Mouse (Mus musculus) midbrain, embryonic 11.5 days (tissue): ENCODE results near the gene Smarce1. TPM values are rescaled to one million over a fixed set of nuclear protein-coding genes. Genes with fewer than 3 reads are reported as not detected.

Experiments used
- polyA plus RNA-seq: library from polyadenylated mRNA; unstranded; fragments of >200 nt; fragmentation: Nextera tagmentation; extraction: Ambion mirVana; gene quantifications from 2 replicates; pipeline ENCODE4 v1.2.1, GENCODE M21; 2014

The Smarce1 gene
- polyA plus RNA-seq, 1 experiment from 2014 or later = 184 TPM

Other genes with a start within 250 kb of the Smarce1 start
- gene Gjd3, start 248.0 kb downstream of the Smarce1 start, polyA plus RNA-seq = not detected in 2 replicates
- gene Top2a, start 206.8 kb downstream of the Smarce1 start, polyA plus RNA-seq = 431 and 436 TPM in 2 replicates
- gene Igfbp4, start 189.8 kb downstream of the Smarce1 start, polyA plus RNA-seq = 207 and 209 TPM in 2 replicates
- gene Tns4, start 141.7 kb downstream of the Smarce1 start, polyA plus RNA-seq = 0.23 and 0.67 TPM in 2 replicates
- 0.41 TPM in 1 of 2 replicates, not detected in the other for gene Ccr7, start 75.9 kb downstream of the Smarce1 start, polyA plus RNA-seq
- gene Krt222, start 13.1 kb upstream of the Smarce1 start, polyA plus RNA-seq = 0.40 and 0.68 TPM in 2 replicates
- not detected in 2 replicates for gene Krt24, start 54.2 kb upstream of the Smarce1 start, polyA plus RNA-seq
- gene Krt25, start 91.9 kb upstream of the Smarce1 start, polyA plus RNA-seq = not detected in 2 replicates
- 0.68 and 0.94 TPM in 2 replicates for gene Krt26, start 106.9 kb upstream of the Smarce1 start, polyA plus RNA-seq
- gene Krt27, start 120.1 kb upstream of the Smarce1 start, polyA plus RNA-seq = not detected in 2 replicates
- gene Krt28, start 143.9 kb upstream of the Smarce1 start, polyA plus RNA-seq = 0.26 and 0.61 TPM in 2 replicates
- gene Krt10, start 158.3 kb upstream of the Smarce1 start, polyA plus RNA-seq = 31.6 and 38.3 TPM in 2 replicates
- not detected in 2 replicates for gene Krt12, start 191.2 kb upstream of the Smarce1 start, polyA plus RNA-seq
- gene Krt20, start 207.1 kb upstream of the Smarce1 start, polyA plus RNA-seq = 0.11 and 0.42 TPM in 2 replicates